Mouse (Mus musculus): Measurements from ENCODE around the gene Ccno. TPM values are rescaled to one million over a fixed set of nuclear protein-coding genes. Genes with fewer than 3 reads are reported as not detected.

Ccno gene
- total and polyA plus RNA-seq, 2 experiments from 2014 or later = 1.1 to 7.9 TPM

DNA sequence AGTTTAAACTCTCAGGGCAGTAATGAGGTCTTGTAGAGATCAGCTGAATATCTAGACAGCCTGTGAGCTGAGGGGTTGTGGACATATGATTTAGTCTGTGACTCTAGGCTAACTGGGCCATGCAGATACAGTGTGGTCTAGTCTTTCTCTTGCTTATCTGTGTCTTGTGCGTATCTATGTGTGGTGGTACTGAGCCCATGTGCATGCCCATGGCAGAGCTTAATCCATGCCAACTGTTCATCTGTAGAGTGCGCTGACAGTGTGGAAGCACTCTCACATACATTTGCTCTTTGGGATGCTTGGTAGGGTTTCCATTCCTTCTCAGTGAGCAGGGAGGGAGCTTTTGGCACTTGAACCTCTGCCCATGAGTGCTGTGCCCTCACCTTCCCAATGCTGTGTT is 33.9 kb downstream of the Ccno start:
- no peak overlapping the region for H3K9ac ChIP-seq (replicated peaks; ENCODE audit: low read length, poor library complexity, severe bottlenecking)
- H3K4me3 ChIP-seq (ENCODE audit: low read depth, low read length) = no peak overlapping the region
- H3K27me3 ChIP-seq (ENCODE audit: insufficient read depth, low read length) = no peaks in the 10 kb centered on the region
- no peaks in the 10 kb centered on the region for H3K9me3 ChIP-seq (ENCODE audit: low read length)
- H3K27ac ChIP-seq (ENCODE audit: low read depth, low read length) = no peak overlapping the region
- no peak overlapping the region for H3K4me2 ChIP-seq (ENCODE audit: low read depth, low read length, poor library complexity, severe bottlenecking)
- TF ChIP-seq CTCF (IDR thresholded peaks at IDR 0.05) = no peak
- no peaks in the 10 kb centered on the region for H3K36me3 ChIP-seq (ENCODE audit: insufficient read depth, low read length)
- DNase-seq (ENCODE audit: low spot score) (no peak), ATAC-seq (ENCODE audit: low FRiP score) (no peak)
- no peaks in the 10 kb centered on the region for H3K4me1 ChIP-seq (ENCODE audit: insufficient read depth, low read length)
- WGBS = 83% methylated on average over 2 of the region's 2 CpGs

DNA sequence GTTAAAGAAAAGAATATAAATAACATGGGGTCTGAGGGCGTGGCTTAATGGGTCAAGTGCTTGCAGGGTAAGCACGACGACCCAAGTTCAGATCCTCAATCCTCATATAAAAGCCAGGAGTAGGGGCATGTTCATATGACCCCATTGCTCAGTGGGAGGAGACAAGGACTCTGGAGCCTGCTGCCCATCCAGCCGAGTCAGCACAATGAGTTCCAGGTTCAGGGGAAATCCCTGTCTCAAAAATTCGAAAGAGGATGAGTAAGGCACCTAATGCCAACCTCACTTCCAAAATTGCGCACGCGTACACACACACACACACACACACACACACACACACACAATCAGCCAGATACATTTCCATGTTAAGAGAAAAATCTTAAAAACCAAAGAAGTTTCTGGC is 34.9 kb downstream of the Ccno start:
- Histone ChIP-seq H3K27ac (ENCODE audit: low read depth, low read length) (no peak overlapping the region), H3K4me3 (ENCODE audit: low read depth, low read length) (no peak overlapping the region), H3K4me2 (ENCODE audit: low read depth, low read length, poor library complexity, severe bottlenecking) (no peak overlapping the region), H3K4me1 (ENCODE audit: insufficient read depth, low read length) (no peaks in the 10 kb centered on the region), H3K9ac (replicated peaks; ENCODE audit: low read length, poor library complexity, severe bottlenecking) (no peak overlapping the region), H3K36me3 (ENCODE audit: insufficient read depth, low read length) (no peaks in the 10 kb centered on the region), H3K9me3 (ENCODE audit: low read length) (no peaks in the 10 kb centered on the region), H3K27me3 (ENCODE audit: insufficient read depth, low read length) (no peaks in the 10 kb centered on the region)
- no peak for TF ChIP-seq CTCF (IDR thresholded peaks at IDR 0.05)
- WGBS = 75% methylated on average over 8 of the region's 8 CpGs
- DNase-seq (ENCODE audit: low spot score) = no peak
- ATAC-seq (ENCODE audit: low FRiP score) = no peak

DNA sequence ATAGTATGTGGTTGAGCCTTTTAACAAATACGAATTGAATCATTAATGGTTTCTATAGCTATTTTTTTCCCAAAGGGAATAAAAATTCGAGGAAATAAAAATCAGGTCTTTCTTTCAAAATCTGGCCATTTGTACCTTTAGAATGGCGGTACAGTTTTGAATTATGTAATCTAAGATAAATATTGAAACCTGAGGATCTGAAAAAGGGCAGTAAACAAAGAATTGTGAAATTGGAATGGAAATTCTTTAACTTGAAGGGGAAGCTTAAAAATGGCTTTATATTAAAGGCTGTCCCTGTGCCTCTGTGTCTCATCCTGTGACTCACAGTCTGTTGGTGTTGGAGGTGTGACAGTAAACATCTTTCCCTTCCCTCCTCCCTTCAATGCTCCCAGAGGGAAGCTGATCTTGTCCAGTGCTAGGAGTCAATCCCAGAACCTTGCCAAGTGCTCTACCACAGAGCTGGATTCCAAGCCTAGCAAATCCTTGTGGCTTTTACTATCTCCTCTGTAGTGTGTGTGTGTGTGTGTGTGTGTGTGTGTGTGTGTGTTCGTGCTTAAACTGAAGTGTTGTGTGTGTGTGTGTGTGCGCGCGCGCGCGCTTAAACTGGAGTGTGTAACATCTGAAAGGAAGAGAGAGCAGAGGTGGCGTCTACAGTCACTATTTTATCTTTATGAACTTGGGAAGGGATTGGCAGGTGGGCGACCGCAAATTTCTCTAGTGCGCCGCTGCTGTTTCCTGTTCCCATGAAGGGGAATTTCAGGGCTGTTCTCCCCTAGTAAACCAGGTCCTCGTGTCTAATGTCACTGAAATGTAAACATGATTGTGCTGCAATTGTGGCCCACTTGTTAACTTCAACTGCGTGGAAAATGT is 35.9 kb downstream of the Ccno start:
- H3K4me1 ChIP-seq (ENCODE audit: insufficient read depth, low read length) = no peaks in the 10 kb centered on the region
- DNase-seq (ENCODE audit: low spot score) = no peak
- H3K27me3 ChIP-seq (ENCODE audit: insufficient read depth, low read length) = no peaks in the 10 kb centered on the region
- 86% methylated on average over 17 of the region's 17 CpGs for WGBS
- H3K4me3 ChIP-seq (ENCODE audit: low read depth, low read length) = no peak overlapping the region
- no peaks in the 10 kb centered on the region for H3K9me3 ChIP-seq (ENCODE audit: low read length)
- no peak overlapping the region for H3K9ac ChIP-seq (replicated peaks; ENCODE audit: low read length, poor library complexity, severe bottlenecking)
- no peak overlapping the region for H3K4me2 ChIP-seq (ENCODE audit: low read depth, low read length, poor library complexity, severe bottlenecking)
- no peak overlapping the region for H3K27ac ChIP-seq (ENCODE audit: low read depth, low read length)
- ATAC-seq (ENCODE audit: low FRiP score) = no peak
- TF ChIP-seq CTCF (IDR thresholded peaks at IDR 0.05) = no peak
- no peaks in the 10 kb centered on the region for H3K36me3 ChIP-seq (ENCODE audit: insufficient read depth, low read length)

DNA sequence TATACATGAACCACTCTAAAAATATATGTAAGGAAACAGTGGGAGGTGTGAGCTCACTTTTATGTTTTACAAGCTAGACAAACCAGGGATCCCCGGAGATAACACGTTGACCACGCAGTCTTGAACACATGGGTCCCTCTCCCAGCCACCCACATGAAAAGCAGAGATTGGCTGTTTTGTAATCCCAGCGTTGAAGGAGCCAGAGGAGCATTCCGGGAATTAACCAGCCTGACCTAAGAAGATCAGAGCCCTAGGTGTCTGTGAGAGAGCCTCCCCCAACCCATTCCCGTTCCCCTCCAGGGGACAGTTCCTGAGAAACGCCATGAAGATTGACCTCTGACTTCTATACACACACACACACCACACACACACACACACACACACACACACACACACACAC is 43.7 kb downstream of the Ccno start:
- H3K36me3 ChIP-seq (ENCODE audit: insufficient read depth, low read length) = no peaks in the 10 kb centered on the region
- H3K9me3 ChIP-seq (ENCODE audit: low read length) = no peaks in the 10 kb centered on the region
- H3K4me2 ChIP-seq (ENCODE audit: low read depth, low read length, poor library complexity, severe bottlenecking) = peak overlapping the region; percentile 92
- peaks cover 4% of the 10 kb centered on the region; the same call in 1 of the 2 replicates for H3K27me3 ChIP-seq (ENCODE audit: insufficient read depth, low read length)
- DNase-seq (ENCODE audit: low spot score) (no peak), ATAC-seq (ENCODE audit: low FRiP score) (no peak; the same call in 1 of the 2 replicates)
- H3K4me3 ChIP-seq (ENCODE audit: low read depth, low read length) = peak overlapping the region; percentile 68
- peak overlapping the region; percentile 71; the same call in 1 of the 2 replicates for H3K9ac ChIP-seq (replicated peaks; ENCODE audit: low read length, poor library complexity, severe bottlenecking)
- no peak for TF ChIP-seq CTCF (IDR thresholded peaks at IDR 0.05)
- WGBS = 1% methylated on average over 7 of the region's 7 CpGs
- 0 out of 2 replicates have a peak, but pooled peaks cover 5% of the 10 kb centered on the region for H3K4me1 ChIP-seq (ENCODE audit: insufficient read depth, low read length)
- no peak overlapping the region for H3K27ac ChIP-seq (ENCODE audit: low read depth, low read length)

DNA sequence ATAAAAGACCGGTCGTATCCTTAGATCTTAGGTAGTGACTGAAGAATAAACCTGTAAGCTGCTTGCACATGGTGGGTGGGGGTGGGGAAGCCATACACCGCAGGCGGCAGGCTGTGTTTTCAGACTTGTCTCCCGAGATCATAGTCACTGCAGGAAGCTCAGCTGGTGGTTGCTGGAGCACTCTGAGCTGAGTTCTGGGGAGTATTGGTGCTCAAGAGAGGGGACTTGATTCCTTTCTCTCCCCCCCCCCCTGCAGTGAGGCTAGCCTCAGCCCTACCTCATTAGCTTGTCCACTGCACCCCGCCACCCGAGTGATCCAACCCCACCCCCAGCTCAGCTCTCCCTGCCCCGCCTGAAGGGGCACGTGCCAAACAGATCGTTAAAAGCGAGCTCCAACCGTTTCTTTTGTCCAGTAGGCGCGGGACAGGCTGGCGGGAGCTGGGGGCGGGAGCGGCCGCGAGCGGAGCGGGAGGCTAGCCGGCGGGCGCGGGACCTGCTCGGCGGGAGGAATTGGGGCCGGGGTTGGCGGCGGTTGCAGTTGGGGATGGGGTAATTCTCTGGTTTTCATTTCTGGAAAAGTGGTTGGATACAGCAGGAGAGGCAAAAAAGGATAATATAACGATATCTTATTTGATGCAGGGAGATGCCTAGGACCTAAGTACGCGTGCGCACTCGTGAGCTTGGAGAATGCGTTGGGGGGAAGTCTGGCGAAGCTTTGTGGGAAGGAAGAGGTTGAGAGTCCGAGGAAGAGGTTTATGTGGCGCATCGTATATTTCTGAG is 44.4 kb downstream of the Ccno start:
- DNase-seq (ENCODE audit: low spot score) (peak; percentile 69), ATAC-seq (ENCODE audit: low FRiP score) (peak; percentile 75)
- no peaks in the 10 kb centered on the region for H3K36me3 ChIP-seq (ENCODE audit: insufficient read depth, low read length)
- H3K4me3 ChIP-seq (ENCODE audit: low read depth, low read length) = peak overlapping the region; percentile 68
- peak overlapping the region; percentile 92 for H3K4me2 ChIP-seq (ENCODE audit: low read depth, low read length, poor library complexity, severe bottlenecking)
- peaks cover 4% of the 10 kb centered on the region; the same call in 1 of the 2 replicates for H3K27me3 ChIP-seq (ENCODE audit: insufficient read depth, low read length)
- 0 out of 2 replicates have a peak, but pooled peaks cover 5% of the 10 kb centered on the region for H3K4me1 ChIP-seq (ENCODE audit: insufficient read depth, low read length)
- H3K27ac ChIP-seq (ENCODE audit: low read depth, low read length) = peak overlapping the region; percentile 68
- under 1% methylated on average over 39 of the region's 40 CpGs for WGBS
- no peak for TF ChIP-seq CTCF (IDR thresholded peaks at IDR 0.05)
- no peaks in the 10 kb centered on the region for H3K9me3 ChIP-seq (ENCODE audit: low read length)
- H3K9ac ChIP-seq (replicated peaks; ENCODE audit: low read length, poor library complexity, severe bottlenecking) = peak overlapping the region; percentile 71

Data from midbrain, postnatal 0 days (tissue).